Mouse (Mus musculus): ENCODE measurements at regions not wholly inside any gene's neighbourhood (a gene's known extent, or its start where the extent isn't known, plus 50 kb on each side); places are given as distances from the start of the nearest gene placed in this dataset.

- TF ChIP-seq POLR2A (IDR thresholded peaks at IDR 0.05; ENCODE audit: borderline replicate concordance, extremely low read depth, insufficient read depth, insufficient read length, poor library complexity, severe bottlenecking) (no peak), CTCF (IDR thresholded peaks at IDR 0.05; ENCODE audit: borderline replicate concordance, extremely low read depth, insufficient read depth, insufficient read length) (no peak)
Measured at GRCm38 (mm10) chr1:83685221-83685620, 277.2 kb upstream of the Sphkap start.

Data from brain, embryonic 14.5 days (tissue).